Mouse (Mus musculus) bone marrow, adult 2 months (tissue): Measurements from ENCODE around the gene Bfsp2. TPM values are rescaled to one million over a fixed set of nuclear protein-coding genes. Genes with fewer than 3 reads are reported as not detected.

Source experiments
- H3K27ac ChIP-seq: fragments of 200-500 bp; 2 replicates; pipeline ENCODE4 v1.5.1; 2012; ENCODE audit warnings: low read depth, mild to moderate bottlenecking, control low read depth, inconsistent platforms, low read length; ENCODE audit not compliant: control insufficient read depth, poor library complexity, insufficient read depth
- H3K4me1 ChIP-seq: fragments of 200-500 bp; 2 replicates; pipeline ENCODE4 v1.6.1; 2011; ENCODE audit warnings: low read length; ENCODE audit not compliant: control insufficient read depth, insufficient read depth
- H3K4me3 ChIP-seq: fragments of 200-500 bp; replicated peaks from 2 replicates; pipeline ENCODE3; 2011; ENCODE audit warnings: mild to moderate bottlenecking, low read depth, low read length, control low read depth; ENCODE audit not compliant: control insufficient read depth
- CTCF ChIP-seq: fragments of 200-500 bp; IDR thresholded peaks from 2 replicates; pipeline ENCODE4 v1.5.1; 2011; ENCODE audit warnings: low read length, control low read depth; ENCODE audit not compliant: control insufficient read depth, insufficient read depth
- POLR2A ChIP-seq: fragments of 200-500 bp; IDR thresholded peaks from 2 replicates; pipeline ENCODE4 v1.6.1; 2011; ENCODE audit warnings: low read depth, mild to moderate bottlenecking, control low read depth, low read length, borderline replicate concordance; ENCODE audit not compliant: control insufficient read depth
- whole genome bisulfite sequencing: fragments of 180-500 bp; shearing (Covaris S2); methylation state at CpG from one replicate; pipeline ENCODE4 v1.1.7; 2018; 5-methylcytosine and 5-hydroxymethylcytosine counted together
- polyA plus RNA-seq: library from polyadenylated mRNA; stranded (reverse); fragments of >200 nt; gene quantifications from 2 replicates; pipeline ENCODE4 v1.2.4, GENCODE M21; 2011; ENCODE audit warnings: low replicate concordance; ENCODE audit not compliant: missing spikeins, insufficient read depth, insufficient read length

Gene Bfsp2
- 11.3 and 13.3 TPM in 2 replicates for polyA plus RNA-seq

DNA sequence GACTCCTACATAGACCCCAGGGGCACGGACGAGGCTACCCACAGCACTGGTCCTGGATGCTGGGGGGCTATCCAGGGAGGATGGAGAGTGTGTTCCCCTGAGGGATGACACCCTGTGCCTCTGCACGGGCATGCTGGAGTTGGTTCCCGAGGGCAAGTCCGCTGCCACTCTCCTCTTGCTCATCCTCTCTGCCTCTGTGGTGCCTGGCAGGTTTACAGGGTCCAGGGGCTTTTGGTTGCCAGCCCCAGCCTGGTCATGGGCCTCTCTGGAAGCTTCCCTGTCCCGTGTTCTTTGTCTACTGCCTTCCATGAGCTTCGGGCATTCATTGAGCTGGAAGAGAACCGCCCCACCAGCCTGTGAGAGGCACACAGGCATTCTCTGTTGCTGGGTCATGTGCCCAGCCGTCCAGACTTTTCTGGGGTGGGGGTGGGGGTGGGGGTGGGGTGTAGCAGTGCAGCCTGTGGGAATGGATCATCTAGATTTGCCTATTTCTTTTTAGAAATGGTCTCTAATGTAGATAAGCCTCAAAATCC, at the start of gene Bfsp2:
TSS of gene Bfsp2 (minus strand) at position 377 of the 533 bp plus-strand sequence.
- WGBS = 75% methylated on average over 9 of the region's 9 CpGs
- TF ChIP-seq CTCF = no peak
- TF ChIP-seq POLR2A = no peak
- H3K4me3 ChIP-seq = no peak within 1 kb of the TSS
- no peak within 1 kb of the TSS for H3K27ac ChIP-seq
- no peaks in the 10 kb centered on the region; the same call in 1 of the 2 replicates for H3K4me1 ChIP-seq

DNA sequence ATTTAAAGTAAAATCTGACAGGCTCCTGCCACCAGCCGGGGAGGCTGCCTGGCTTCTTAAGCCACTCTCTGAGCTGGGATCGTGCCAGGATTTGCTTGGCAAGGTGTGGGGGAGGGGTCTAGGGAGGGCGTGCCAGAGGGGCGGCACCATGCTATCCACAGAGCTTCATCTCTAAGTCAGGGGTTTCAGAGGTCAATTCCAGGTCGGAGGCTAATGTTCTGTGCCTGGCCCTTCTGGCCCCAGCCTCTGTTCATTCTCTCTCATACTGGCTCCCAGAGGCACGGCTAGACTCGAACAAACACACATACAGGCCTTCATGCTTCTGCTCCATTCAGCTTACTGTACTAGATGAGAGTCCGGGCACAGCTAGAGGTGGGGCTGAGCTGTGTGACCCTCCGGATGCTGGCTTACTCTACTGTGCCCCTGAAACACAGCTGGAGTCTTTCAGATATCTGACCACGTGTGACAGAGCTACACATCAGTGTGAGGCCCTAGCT, 44.9 kb upstream of the Bfsp2 start:
- no peak overlapping the region for H3K27ac ChIP-seq
- TF ChIP-seq CTCF (no peak), POLR2A (no peak)
- H3K4me3 ChIP-seq = no peak overlapping the region
- 50% methylated on average over 10 of the region's 10 CpGs for WGBS
- no peaks in the 10 kb centered on the region for H3K4me1 ChIP-seq

DNA sequence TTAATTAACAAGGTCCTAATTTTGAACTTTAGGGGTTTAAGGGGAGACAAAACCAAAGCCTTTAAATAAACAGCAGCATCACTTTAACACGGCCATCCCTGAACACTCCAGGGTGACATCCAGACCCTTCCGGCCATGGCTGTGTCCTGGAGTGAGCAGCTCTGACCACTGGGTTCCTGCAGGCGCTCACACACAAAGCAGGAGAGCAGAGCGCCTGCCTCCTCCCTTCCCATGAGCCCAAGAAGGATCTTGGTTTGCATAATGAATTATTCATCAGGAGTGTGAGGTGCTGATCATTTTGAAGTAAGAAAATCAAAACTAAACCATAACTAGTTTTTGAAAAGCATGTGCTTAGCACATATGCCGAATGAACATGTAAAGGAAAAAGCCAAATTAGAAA, 44.4 kb upstream of the Bfsp2 start:
- 58% methylated on average over 5 of the region's 5 CpGs for WGBS
- TF ChIP-seq CTCF = no peak
- Histone ChIP-seq H3K27ac (no peak overlapping the region), H3K4me1 (no peaks in the 10 kb centered on the region), H3K4me3 (no peak overlapping the region)

- H3K4me1 ChIP-seq = no peaks in the 10 kb centered on the region
- no peak overlapping the region for H3K27ac ChIP-seq
- TF ChIP-seq CTCF (no peak), POLR2A (no peak)
- WGBS = 67% methylated on average over 7 of the region's 7 CpGs
- H3K4me3 ChIP-seq = no peak overlapping the region
Measured at GRCm38 (mm10) chr9:103523742-103524403, 43.7 kb upstream of the Bfsp2 start.

DNA sequence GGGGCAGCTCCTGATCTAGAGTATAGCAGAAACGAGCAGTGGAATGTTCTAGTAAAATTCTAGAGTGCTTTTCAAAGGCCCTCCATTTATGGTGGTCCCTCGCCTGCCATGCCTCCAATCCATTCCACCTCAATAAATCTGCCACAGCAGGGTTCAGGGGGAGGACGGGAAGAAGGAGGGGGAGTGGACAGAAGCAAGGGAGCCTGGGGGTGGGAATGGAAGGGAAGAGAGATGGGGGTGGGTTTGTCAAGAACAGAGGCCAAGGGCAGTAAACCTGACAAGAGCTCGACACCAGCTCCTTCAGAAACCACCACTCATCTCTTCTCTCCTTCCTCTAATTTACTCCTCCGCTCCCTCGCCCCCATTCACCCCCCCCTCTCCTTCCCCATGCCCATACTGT, 42.8 kb upstream of the Bfsp2 start:
- Histone ChIP-seq H3K4me1 (no peaks in the 10 kb centered on the region), H3K27ac (no peak overlapping the region), H3K4me3 (no peak overlapping the region)
- WGBS = 44% methylated on average over 5 of the region's 6 CpGs
- TF ChIP-seq CTCF = no peak
- TF ChIP-seq POLR2A = no peak

- no peaks in the 10 kb centered on the region for H3K4me1 ChIP-seq
- no peak overlapping the region for H3K27ac ChIP-seq
- 71% methylated on average over 2 of the region's 2 CpGs for WGBS
- no peak for TF ChIP-seq POLR2A
- TF ChIP-seq CTCF = no peak
- H3K4me3 ChIP-seq = no peak overlapping the region
Measured at GRCm38 (mm10) chr9:103513884-103514283, 33.7 kb upstream of the Bfsp2 start.

GRCm38 (mm10) chr9:103512257-103512656, 32.0 kb upstream of the Bfsp2 start:
- TF ChIP-seq POLR2A (no peak), CTCF (no peak)
- 74% methylated on average over 6 of the region's 6 CpGs for WGBS
- no peak overlapping the region for H3K4me3 ChIP-seq

GRCm38 (mm10) chr9:103506968-103507584, 26.9 kb upstream of the Bfsp2 start:
- H3K27ac ChIP-seq = no peak overlapping the region
- 58% methylated on average over 7 of the region's 7 CpGs for WGBS

More at GRCm38 (mm10) chr9:103512257-103512656, 32.0 kb upstream of the Bfsp2 start:
- H3K27ac ChIP-seq = no peak overlapping the region
- no peaks in the 10 kb centered on the region for H3K4me1 ChIP-seq

GRCm38 (mm10) chr9:103505067-103505466, 24.8 kb upstream of the Bfsp2 start:
- H3K27ac ChIP-seq = no peak overlapping the region
- no peaks in the 10 kb centered on the region for H3K4me1 ChIP-seq
- H3K4me3 ChIP-seq = no peak overlapping the region
- WGBS = 74% methylated on average over 5 of the region's 5 CpGs
- no peak for TF ChIP-seq CTCF
- no peak for TF ChIP-seq POLR2A

More at GRCm38 (mm10) chr9:103506968-103507584, 26.9 kb upstream of the Bfsp2 start:
- Histone ChIP-seq H3K4me3 (no peak overlapping the region), H3K4me1 (no peaks in the 10 kb centered on the region)
- TF ChIP-seq CTCF (no peak), POLR2A (no peak)
